10 mouse cellular contexts compared by ENCODE assay signal in the genomic region with DNA sequence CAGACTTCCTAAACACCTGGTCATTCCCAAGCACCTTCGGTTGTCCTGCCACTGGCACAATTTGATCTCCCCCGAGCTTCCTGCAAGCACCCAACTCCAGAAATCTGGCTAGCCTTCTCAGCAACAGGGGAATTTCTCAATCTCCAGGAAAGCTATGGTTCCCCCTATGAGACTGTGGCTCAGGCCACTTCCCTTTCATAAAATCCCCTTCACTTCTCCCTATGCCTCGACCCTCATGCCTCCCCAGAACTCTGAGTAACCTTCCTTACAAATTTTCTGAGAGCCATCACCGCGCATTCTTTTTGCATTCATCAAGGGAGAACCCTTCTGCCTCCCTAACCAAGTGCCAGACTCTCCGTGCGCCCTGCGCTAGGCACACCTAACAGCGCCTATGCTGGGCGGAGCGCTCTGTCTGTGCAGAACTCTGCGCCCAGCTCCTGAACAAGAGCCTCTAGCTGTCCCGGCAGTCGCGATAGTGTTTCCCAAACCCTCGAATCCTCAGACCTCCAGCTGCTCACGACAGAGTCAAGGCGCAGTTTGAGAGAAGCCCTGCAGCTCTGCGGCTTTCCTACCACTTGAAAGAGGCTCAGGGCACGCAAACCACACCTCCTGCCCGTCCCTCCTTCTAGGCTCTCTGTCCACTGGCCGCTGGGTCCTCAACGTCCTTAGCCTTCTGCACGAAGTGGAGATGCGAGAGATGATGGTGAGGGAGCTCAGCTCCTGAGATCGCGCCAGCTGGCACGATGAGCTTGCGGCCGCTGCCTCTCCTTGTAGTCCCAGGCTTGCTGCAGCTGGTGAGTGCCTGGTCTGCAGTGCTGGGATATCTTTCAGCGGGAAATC. TPM values are rescaled to one million over a fixed set of nuclear protein-coding genes. Genes with fewer than 3 reads are reported as not detected.
DNase-seq lines count a peak whose midpoint lies in the region; ATAC-seq lines count a peak whose summit lies in the region.
"Had no signal": no experiment of that assay in that cellular context is flagged by ENCODE, and none has a peak within 500 bp of the region (broad histone marks: within the 10 kb centered on the region; RNA-seq: fewer than 3 reads in every experiment).

A gene (plus strand): TSS at position 501 of the 840 bp plus-strand sequence.

- no peak for ATAC-seq in heart, embryonic 12.5 days (ENCODE audit: insufficient number of reproducible peaks, low FRiP score)
- peak; percentile 17; the same call in 1 of the 2 replicates for ATAC-seq in granulocyte monocyte progenitor cell, adult 5-6 weeks (replicated peaks; ENCODE audit: poor library complexity, severe bottlenecking)
- peak; percentile 86 for ATAC-seq in neural tube, embryonic 14.5 days (ENCODE audit: low read depth)

- intact Hi-C loops in heart, postnatal 25 days (cut with DNase I), result no loop called here
- intact Hi-C loops in left cerebral cortex, postnatal 10 days (cut with DNase I), result no loop called here

- DNase-seq in heart, postnatal 25 days (ENCODE audit: low spot score), result no peak
- peak; percentile 56 for DNase-seq in brain, adult 2 months (ENCODE audit: low read depth, low spot score)
- peak; percentile 16 to 42 for DNase-seq in left cerebral cortex, postnatal 10 days (ENCODE audit: extremely low spot score in 1 of 2, low spot score in 2 of 2)
- no peak for DNase-seq in spleen, adult 12 weeks (ENCODE audit: low spot score)
- no peak for DNase-seq in spleen, postnatal 4 days (ENCODE audit: low spot score in 2 of 2)

- H3K9me3 ChIP-seq in heart, embryonic 12.5 days (replicated peaks), result no peaks in the 10 kb centered on the region
- H3K9me3 ChIP-seq in neural tube, embryonic 14.5 days (ENCODE audit: control insufficient read depth, low read length), result no peaks in the 10 kb centered on the region
- H3K9me3 ChIP-seq: G1E had no signal

- 3% methylated on average over 31 of the region's 31 CpGs for WGBS in heart, embryonic 12.5 days
- 3% methylated on average over 31 of the region's 31 CpGs for WGBS in neural tube, embryonic 14.5 days

- no peaks in the 10 kb centered on the region for H3K36me3 ChIP-seq in heart, embryonic 12.5 days
- no peaks in the 10 kb centered on the region for H3K36me3 ChIP-seq in neural tube, embryonic 14.5 days (ENCODE audit: control insufficient read depth, insufficient read depth, low read length)
- H3K36me3 ChIP-seq: G1E had no signal

- H3K4me3 ChIP-seq in heart, embryonic 12.5 days, result peak within 1 kb of the TSS; percentile 40
- peak within 1 kb of the TSS; percentile 32 for H3K4me3 ChIP-seq in neural tube, embryonic 14.5 days (ENCODE audit: low read depth, low read length)
- H3K4me3 ChIP-seq: heart, adult 2 months had no signal

- H3K27me3 ChIP-seq in heart, embryonic 12.5 days (replicated peaks), result peaks cover 16% of the 10 kb centered on the region
- H3K27me3 ChIP-seq in neural tube, embryonic 14.5 days (ENCODE audit: control insufficient read depth, insufficient read depth, low read length), result no peaks in the 10 kb centered on the region

- peak within 1 kb of the TSS; percentile 69 for H3K4me2 ChIP-seq in heart, embryonic 12.5 days
- H3K4me2 ChIP-seq in neural tube, embryonic 14.5 days (ENCODE audit: low read depth, low read length), result peak within 1 kb of the TSS; percentile 91

- H3K4me1 ChIP-seq in heart, embryonic 12.5 days (replicated peaks), result no peaks in the 10 kb centered on the region
- H3K4me1 ChIP-seq in neural tube, embryonic 14.5 days (ENCODE audit: control insufficient read depth, insufficient read depth, low read length), result no peaks in the 10 kb centered on the region

- no peak within 1 kb of the TSS for H3K27ac ChIP-seq in heart, embryonic 12.5 days (ENCODE audit: poor library complexity, severe bottlenecking)
- 0 out of 2 replicates have a peak within 1 kb of the TSS, but pooled peaks have one; percentile 1 for H3K27ac ChIP-seq in neural tube, embryonic 14.5 days (ENCODE audit: low read depth, low read length)
- H3K27ac ChIP-seq: heart, adult 2 months had no signal

- no peak within 1 kb of the TSS; the same call in 1 of the 2 replicates for H3K9ac ChIP-seq in heart, embryonic 12.5 days
- H3K9ac ChIP-seq in neural tube, embryonic 14.5 days (replicated peaks; ENCODE audit: low read depth, low read length), result peak within 1 kb of the TSS; percentile 43

RNA-seq across cellular contexts. Expression of the gene that starts here (rescaled TPM):
- not detected in 2 replicates for polyA plus RNA-seq in heart, embryonic 12.5 days (2016; fragmentation: Nextera tagmentation; extraction: Ambion mirVana)
- not detected for total RNA-seq in heart, postnatal 25 days (2021)
- total RNA-seq in granulocyte monocyte progenitor cell, adult 5-6 weeks (2014; fragmentation: Nextera tagmentation), result not detected in 2 replicates
- not detected in 2 replicates for total RNA-seq in granulocyte monocyte progenitor cell, adult 5-6 weeks (2017)
- 1 to 10 TPM; 4.1 to 4.3 TPM for total RNA-seq in left cerebral cortex, postnatal 10 days (2021)
- polyA plus RNA-seq in neural tube, embryonic 14.5 days (2014; fragmentation: Nextera tagmentation; extraction: Ambion mirVana), result 5.3 and 6.9 TPM in 2 replicates
- total RNA-seq: heart, adult 2 months had no signal
- polyA plus RNA-seq: G1E; heart, adult 2 months had no signal

Comparison
In these comparisons a context has a peak if more than half of its experiments do, and no peak if none do; other contexts are left out.
1. RNA of the gene that starts here (total RNA-seq): 4.1 to 4.3 TPM in left cerebral cortex, postnatal 10 days; not detected in heart, postnatal 25 days and not detected in granulocyte monocyte progenitor cell, adult 5-6 weeks; every median in the first group is over 4 times any median in the second.
2. Peak in ATAC-seq in granulocyte monocyte progenitor cell, adult 5-6 weeks; RNA of the gene not detected or under 1 TPM.
3. DNase-seq: peak in brain, adult 2 months (single experiment) and left cerebral cortex, postnatal 10 days (2 of 2); none in heart, postnatal 25 days (single experiment), spleen, adult 12 weeks (single experiment) and spleen, postnatal 4 days (0 of 2).